Mouse (Mus musculus) WW6 (cell line): ENCODE data around the gene Apaf1.
A peak's percentile ranks its signal among the peaks of the same experiment; 100 is the strongest.

Experiments used
- DNase-seq: peaks from one replicate; pipeline ENCODE4 v3.0.0-alpha.2; 2013; ENCODE audit warnings: low read depth, low spot score

Apaf1 gene

DNA sequence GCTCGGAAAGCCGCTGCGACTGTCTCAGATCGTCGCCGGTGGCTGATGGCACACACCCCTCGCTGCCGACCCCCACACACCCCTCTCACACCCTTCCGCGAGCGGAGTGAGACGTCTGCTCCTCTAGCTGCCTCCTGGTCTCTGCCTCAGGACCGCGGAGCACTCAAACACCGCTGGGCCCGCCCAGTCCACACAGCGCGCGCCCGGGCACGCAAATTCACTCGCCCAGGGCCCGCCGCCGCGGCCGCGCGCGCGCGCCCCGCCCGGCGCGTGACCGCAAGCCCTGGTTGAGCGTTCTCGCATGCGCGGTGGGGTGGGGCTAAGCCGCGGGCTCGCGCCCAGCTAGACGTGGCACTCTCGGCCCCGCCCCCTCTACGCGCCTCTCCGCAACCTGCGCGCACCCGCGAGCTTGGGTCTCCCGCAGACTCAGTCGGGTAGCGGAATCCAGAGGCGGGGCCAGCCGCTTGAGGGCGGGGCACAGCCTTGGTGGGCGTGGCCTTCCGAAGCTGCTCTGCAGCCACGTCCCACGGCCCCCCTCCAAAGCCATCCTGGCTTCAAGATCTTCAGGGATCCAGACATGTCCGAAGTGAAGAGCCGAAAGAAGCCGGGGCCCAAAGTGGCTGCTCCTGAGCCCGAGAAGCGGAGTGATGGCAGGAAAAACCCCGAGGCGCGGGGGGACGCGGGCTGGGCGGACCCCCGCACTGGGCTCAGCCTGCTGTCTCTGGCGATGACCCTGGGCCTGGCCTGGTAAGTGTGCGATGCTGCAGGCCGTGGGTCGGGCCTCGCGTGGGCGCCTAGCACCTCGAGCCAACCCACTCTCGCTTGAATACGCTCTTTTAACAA lies at the start of gene Apaf1, which contains the start of gene Ikbip:
Apaf1 (minus strand) TSS at position 221 of the 843 bp plus-strand sequence.
Ikbip (plus strand) TSS at position 391 of the 843 bp plus-strand sequence.
- DNase-seq = peak; percentile 94

- no peak for DNase-seq
Observed at GRCm38 (mm10) chr10:91131565-91131964, 49.0 kb upstream of the Apaf1 start.

DNA sequence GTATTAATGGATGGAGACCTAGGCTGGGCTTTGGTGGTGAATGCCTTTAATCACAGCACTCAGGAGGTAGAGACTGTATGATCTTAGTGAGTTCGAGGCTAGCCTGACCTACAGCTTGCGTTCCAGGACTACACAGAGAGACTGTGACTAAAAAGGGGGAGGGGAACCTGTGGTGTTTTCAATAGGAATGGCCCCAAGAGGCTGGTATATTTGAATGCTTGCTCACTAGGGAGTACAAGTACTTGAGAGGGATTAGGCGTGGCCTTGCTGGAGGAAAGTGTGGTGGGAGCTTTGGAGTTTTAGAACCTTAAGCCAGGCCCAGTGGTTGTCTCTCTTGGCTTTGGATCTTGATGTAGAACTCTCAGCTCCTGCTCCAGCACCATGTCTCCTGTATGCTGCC lies 48.2 kb upstream of the Apaf1 start:
- no peak for DNase-seq

DNA sequence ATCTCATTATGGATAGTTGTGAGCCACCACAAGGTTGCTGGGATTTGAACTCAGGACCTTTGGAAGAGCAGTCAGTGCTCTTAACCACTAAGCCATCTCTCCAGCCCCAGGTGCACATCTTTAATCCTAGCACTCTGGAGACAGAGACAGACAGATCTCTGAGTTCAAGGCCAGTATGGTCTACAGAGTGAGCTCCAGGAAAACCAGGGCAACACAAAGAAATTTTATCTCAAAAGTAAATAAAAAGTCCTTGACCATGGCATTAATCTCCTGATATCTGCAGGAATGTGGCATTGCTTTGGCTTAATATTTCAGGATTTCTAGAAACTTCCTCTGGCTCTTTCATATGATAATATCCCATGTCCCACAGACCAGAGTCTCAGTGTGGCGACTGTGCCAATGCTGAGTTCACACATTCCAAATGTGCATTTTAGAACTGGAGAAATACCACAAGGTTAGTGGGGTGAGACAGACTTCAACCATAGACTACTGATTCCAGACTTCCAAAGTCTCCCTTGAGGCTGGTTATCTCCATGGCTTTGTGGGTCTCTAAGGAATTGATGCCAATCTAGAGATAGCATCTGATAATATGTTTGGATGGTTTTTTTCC lies 46.1 kb upstream of the Apaf1 start:
- DNase-seq = no peak

GRCm38 (mm10) chr10:91127395-91127794 lies 44.8 kb upstream of the Apaf1 start:
- no peak for DNase-seq

DNA sequence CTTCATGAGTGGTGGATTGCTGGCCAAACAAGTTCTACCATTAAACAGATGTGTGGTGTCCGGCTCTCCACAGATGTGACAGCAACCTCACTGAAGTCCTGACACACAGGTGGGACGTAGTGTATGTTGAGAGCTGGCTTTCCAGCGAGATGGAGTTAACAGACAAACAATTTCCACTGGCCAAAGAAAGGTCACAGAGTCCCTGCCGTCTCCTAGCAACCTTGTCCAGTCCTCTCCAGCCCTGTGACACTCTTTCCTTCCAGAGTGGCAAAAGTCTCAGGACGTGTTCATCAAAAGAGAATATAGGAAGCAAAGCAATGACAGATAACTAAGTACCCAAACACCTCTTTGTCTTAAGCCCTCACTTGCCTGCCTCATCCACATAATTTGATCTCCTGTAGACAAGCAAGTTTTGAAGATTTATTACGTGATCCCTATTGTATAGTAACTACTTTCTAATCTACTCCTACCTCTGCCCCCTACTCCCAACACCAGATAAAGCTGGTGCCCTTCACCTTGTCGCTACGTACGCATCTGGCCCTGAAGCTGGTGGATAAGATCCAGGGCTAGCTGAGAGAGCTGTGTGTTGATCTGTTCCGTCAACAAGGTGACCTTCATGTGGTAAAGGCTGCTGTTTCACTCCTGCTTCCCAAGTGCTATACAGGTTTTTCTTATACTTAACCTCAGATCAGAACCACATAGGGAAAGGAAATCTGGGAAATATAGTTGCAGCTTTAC lies 44.2 kb upstream of the Apaf1 start:
- no peak for DNase-seq

DNA sequence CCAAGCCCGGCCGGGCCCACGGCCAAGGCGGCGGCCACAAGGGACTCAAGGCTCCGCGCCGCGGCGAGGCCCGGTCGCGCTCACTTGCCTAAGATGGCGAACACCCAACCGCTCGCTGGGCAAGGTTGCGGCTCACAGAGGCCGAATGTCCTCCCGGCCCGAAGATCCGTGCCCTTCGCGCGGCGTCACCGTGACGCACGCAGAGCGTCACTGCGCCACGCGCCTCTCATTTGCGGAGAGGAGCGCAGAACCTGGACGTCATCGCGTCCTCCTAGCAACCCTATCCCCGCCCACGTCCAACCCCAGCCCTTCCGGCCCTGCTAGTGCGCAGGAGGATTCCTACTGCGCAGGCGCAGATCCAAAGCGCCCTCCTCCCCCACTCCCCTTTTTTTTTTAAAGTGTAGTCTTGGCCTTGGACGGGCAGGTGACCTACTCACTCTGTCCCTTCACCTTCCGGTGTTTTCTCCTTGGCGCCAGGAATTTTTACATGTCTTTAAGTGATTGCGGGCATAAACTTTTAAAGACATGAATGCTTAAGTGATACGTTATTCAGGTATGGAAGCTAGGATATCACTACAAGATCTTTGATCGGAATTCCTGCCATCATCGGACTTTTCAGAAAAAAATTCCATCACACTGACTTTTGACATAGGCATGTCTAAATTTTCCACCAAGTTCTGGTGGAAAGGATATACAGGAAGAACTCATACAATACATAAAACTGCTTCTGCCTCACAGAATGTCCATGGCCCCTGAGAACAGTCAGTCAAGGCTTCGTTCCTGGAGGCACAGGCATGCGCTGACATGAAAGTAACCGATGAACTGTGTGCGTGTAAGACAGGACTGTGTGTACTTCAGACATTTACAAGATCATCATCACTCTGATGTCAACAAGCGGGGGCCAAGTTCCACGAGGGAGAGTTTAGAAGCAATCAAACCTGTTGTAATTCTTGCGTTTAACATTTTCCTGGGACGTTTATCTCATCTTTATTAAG lies 41.6 kb upstream of the Apaf1 start, which contains the start of gene Slc25a3:
Slc25a3 (minus strand) TSS at position 232 of the 995 bp plus-strand sequence.
- DNase-seq = peak; percentile 98

DNA sequence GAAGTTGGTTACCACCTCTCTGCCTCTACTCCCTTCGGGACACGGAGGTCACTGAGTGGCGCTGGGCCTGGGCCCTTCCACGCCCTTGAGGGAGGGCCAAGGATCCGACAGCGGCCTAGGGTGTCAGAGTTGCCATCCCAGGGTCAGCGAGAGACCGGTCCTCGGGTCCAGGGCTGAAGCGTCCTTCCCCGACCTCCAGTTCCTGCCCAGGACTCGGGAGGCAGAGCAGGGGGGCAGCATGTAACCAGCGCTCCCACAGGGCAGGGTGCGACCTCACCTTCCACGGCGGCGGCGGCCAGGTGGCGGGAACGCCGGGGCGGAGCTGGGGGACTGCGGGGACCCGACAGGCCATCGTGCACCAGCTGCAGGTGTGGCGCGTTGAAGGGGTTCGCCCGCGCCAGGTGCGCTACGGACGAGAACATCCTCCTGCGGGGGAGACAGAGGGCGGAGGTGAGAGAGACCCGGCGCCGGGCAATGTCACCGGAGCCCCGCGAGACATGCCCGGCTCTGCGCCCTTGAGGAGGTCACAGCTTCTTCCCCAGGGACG lies 40.8 kb upstream of the Apaf1 start:
- no peak for DNase-seq

DNA sequence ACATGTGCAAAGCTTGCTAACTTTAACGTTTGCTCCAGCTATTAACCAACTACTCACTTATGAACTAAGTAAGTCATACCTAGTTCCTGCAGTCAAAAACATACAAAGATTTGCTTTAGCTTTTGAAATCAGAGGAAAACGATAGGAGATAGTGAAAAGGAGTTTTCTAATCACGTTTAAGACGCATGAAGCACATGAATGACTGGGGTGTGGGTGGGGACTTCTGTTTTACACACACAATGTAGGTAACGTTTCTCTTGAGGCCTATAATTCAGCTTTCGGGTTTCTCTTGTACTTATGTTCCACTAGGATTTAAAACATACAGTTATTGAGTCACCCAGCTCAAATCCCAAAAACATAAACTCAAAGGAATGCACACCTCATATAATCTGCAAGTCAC lies 40.1 kb upstream of the Apaf1 start:
- DNase-seq = no peak

- no peak for DNase-seq
Observed at GRCm38 (mm10) chr10:91116958-91117357, 34.4 kb upstream of the Apaf1 start.

GRCm38 (mm10) chr10:91109841-91110240 lies 27.3 kb upstream of the Apaf1 start:
- no peak for DNase-seq

- no peak for DNase-seq
Observed at GRCm38 (mm10) chr10:91105981-91106380, 23.4 kb upstream of the Apaf1 start.

- DNase-seq = no peak
Observed at GRCm38 (mm10) chr10:91102799-91103590, 20.4 kb upstream of the Apaf1 start.

DNA sequence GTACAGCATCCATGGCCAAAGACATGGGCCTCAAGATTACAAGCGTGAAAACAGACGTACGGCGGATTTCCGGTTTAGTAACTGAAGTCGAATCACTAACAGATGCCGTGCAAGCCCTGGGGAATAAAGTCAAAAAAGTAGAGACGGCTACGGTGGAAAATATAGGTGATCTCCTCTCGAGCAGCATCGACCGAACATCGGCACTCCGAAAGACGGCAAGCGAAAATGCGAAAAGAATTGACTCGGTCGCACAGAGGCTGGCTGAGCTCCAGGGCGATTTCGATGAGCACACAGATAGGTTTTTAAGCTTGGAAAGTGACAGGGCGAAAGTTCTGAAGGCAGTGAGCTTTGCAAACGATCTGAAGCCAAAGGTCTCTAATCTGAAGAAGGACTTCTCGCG lies 19.4 kb upstream of the Apaf1 start:
- DNase-seq = no peak

DNA sequence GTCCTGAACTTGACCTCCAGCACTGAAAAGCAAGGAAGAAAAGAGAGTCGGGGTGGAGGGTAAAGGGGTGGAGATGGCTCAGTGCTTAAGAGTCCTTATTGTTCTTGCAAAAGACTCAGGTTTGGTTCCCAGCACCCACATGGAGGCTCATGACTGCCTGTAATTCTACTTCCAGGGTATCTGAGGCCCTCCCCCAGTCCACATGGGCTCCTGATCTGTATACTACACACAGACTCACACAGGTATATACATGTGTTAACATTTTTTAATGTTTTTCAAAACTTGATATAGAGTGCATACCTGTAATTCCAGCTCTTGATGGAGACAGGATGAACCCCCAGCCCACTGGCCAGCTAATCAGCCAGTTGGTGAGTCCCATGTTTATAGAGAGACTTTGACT lies 17.5 kb upstream of the Apaf1 start:
- no peak for DNase-seq

- DNase-seq = no peak
Observed at GRCm38 (mm10) chr10:91098056-91098455, 15.5 kb upstream of the Apaf1 start.

DNA sequence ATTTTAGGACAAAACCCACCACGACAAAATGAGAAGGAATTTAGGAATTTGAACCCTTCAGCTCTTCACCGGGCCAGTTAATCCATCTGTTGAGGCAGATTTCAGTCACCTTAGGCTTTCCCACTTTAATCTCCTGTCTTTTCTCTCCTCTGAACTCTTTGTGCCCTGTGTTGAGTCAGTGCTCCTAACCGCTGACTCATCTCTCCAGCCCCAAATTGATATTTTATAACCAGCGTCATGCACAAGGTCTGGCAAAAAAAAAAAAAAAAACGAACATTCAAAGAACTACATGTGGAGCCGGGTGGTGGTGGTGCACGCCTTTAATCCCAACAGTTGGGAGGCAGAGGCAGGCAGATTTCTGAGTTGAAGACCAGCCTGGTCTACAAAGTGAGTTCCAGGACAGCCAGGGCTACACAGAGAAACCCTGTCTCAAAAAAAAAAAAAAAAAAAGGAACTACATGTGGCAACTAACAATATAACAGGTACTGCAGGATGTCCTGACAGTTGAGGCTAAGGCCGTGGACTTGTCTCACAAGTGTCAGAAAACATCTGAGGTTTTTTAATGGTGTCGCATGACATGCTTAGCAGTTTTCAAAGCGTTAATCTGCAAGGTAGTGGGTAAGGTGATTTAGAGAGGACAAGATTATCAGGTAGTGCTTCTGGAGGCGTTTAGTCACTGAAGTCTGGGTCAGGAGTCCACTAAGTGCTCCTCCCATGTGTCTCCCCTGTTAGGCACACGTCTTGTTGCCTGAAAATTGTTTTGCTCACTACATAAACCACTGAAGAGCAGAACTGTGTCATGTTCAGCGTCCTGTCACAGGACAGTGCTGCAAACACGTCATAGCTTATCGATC lies 11.9 kb upstream of the Apaf1 start:
- DNase-seq = no peak

GRCm38 (mm10) chr10:91092812-91093211 lies 10.2 kb upstream of the Apaf1 start:
- DNase-seq = no peak

- no peak for DNase-seq
Observed at GRCm38 (mm10) chr10:91083393-91083927, 890 bp upstream of the Apaf1 start.
